Mouse (Mus musculus) ES-Bruce4 (cell line): Measurements from ENCODE around the gene Ndel1.

Experiments
- CTCF ChIP-seq: IDR thresholded peaks from one replicate; pipeline ENCODE4 v1.8.1; 2011; ENCODE audit warnings: low read depth, low read length
- POLR2A ChIP-seq: IDR thresholded peaks from one replicate; pipeline ENCODE4 v1.8.1; 2011; ENCODE audit warnings: low read length; ENCODE audit not compliant: insufficient read depth

DNA sequence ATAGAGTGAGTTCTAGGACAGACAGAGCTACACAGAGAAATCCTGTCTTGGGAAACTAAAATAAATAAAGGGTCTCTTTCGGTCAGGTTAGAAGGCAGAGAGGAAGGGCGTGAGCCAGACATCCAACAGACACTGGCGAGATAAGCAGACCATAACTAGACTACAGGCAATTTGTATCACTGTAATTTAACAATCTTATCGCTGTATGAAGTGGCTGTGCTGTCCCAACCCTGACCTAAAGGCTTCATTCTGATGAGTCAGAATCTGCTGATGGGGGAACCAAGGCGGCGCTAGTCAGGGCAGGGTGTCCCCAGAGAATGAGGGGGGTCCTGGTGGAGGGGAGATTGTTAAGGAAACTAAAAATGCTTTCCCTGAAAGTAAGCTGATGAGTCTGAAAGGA is 27.1 kb upstream of the Ndel1 start:
- TF ChIP-seq CTCF: no peak
- TF ChIP-seq POLR2A: no peak
